Mouse (Mus musculus): Measurements from ENCODE around the gene Hnrnpul2. TPM values are rescaled to one million over a fixed set of nuclear protein-coding genes. Genes with fewer than 3 reads are reported as not detected.

The Hnrnpul2 gene
- total and polyA plus RNA-seq, 3 experiments: 17.8 to 81.6 (median 44.3) TPM

- H3K4me2 ChIP-seq (ENCODE audit: insufficient read depth, low read depth, poor library complexity, severe bottlenecking): peak within 1 kb of the TSS; percentile 92
- H3K9me3 ChIP-seq (replicated peaks; ENCODE audit: low read length): no peaks in the 10 kb centered on the region
- H3K9ac ChIP-seq (ENCODE audit: insufficient read depth, low read depth): peak within 1 kb of the TSS; percentile 95
- H3K36me3 ChIP-seq (replicated peaks in 1 of 2; ENCODE audit: control insufficient read depth in 1 of 2, insufficient read depth in 1 of 2, low read length in 1 of 2): peaks cover 21 to 36% of the 10 kb centered on the region in 2 experiments
- TF ChIP-seq ETS1 (conservative IDR thresholded peaks at IDR 0.05; ENCODE audit: low read depth, low read length) (no peak), USF1 (IDR thresholded peaks at IDR 0.05; ENCODE audit: low read depth, low read length) (peak; percentile 100), MAFK (IDR thresholded peaks at IDR 0.05; ENCODE audit: insufficient replicate concordance, low read length) (no peak), SIN3A (IDR thresholded peaks at IDR 0.05; ENCODE audit: low read length) (peak; percentile 99), NELFE (IDR thresholded peaks at IDR 0.05; ENCODE audit: low read depth, low read length) (peak; percentile 69; the same call in 1 of the 2 replicates), CHD2 (IDR thresholded peaks at IDR 0.05; ENCODE audit: low read length) (no peak), TBP (conservative IDR thresholded peaks at IDR 0.05; ENCODE audit: low read depth, low read length) (peak; percentile 58; the same call in 1 of the 2 replicates), USF2 (conservative IDR thresholded peaks at IDR 0.05; ENCODE audit: low read depth, low read length) (peak; percentile 98), ZKSCAN1 (IDR thresholded peaks at IDR 0.05; ENCODE audit: borderline replicate concordance, low read depth, low read length) (no peak), E2F4 (IDR thresholded peaks at IDR 0.05; ENCODE audit: insufficient replicate concordance, low read depth, low read length) (no peak), CTCF (conservative IDR thresholded peaks at IDR 0.05 in 1 of 2, IDR thresholded peaks at IDR 0.05 in 1 of 2; ENCODE audit: low read depth in 2 of 2, low read length in 2 of 2) (no peak), ZC3H11A (IDR thresholded peaks at IDR 0.05; ENCODE audit: low read depth, low read length) (no peak), IRF4 (IDR thresholded peaks at IDR 0.05; ENCODE audit: low read depth, low read length) (peak; percentile 72; the same call in 1 of the 2 replicates), GABPA (IDR thresholded peaks at IDR 0.05; ENCODE audit: insufficient replicate concordance, low read depth, low read length) (no peak; the same call in 1 of the 2 replicates), ELF1 (IDR thresholded peaks at IDR 0.05; ENCODE audit: low read depth, low read length) (peak; percentile 99), PAX5 (IDR thresholded peaks at IDR 0.05; ENCODE audit: low read length) (no peak), MAZ (IDR thresholded peaks at IDR 0.05; ENCODE audit: low read depth, low read length) (peak; percentile 96), MEF2A (IDR thresholded peaks at IDR 0.05; ENCODE audit: borderline replicate concordance, low read depth, low read length) (peak; percentile 36; the same call in 1 of the 2 replicates), SMC3 (IDR thresholded peaks at IDR 0.05; ENCODE audit: low read depth, low read length) (no peak), TCF12 (IDR thresholded peaks at IDR 0.05; ENCODE audit: low read depth, low read length) (peak; percentile 66; the same call in 1 of the 2 replicates), BHLHE40 (IDR thresholded peaks at IDR 0.05; ENCODE audit: low read depth, low read length) (peak; percentile 88), EP300 (IDR thresholded peaks at IDR 0.05; ENCODE audit: low read length) (no peak), CHD1 (IDR thresholded peaks at IDR 0.05; ENCODE audit: low read depth, low read length) (no peak), ZMIZ1 (IDR thresholded peaks at IDR 0.05; ENCODE audit: low read depth, low read length) (0 out of 2 replicates have a peak, but pooled peaks have one; percentile 22), MXI1 (IDR thresholded peaks at IDR 0.05; ENCODE audit: low read depth, low read length) (peak; percentile 83; the same call in 1 of the 2 replicates), HCFC1 (IDR thresholded peaks at IDR 0.05; ENCODE audit: low read depth, low read length) (peak; percentile 97), POLR2A (IDR thresholded peaks at IDR 0.05; ENCODE audit: low read depth, low read length) (peak; percentile 70), POLR2AphosphoS2 (IDR thresholded peaks at IDR 0.05; ENCODE audit: low read depth, low read length) (no peak), JUN (IDR thresholded peaks at IDR 0.05; ENCODE audit: insufficient read depth, low read depth, low read length) (no peak), MAX (IDR thresholded peaks at IDR 0.05; ENCODE audit: low read length) (peak; percentile 98), NRF1 (IDR thresholded peaks at IDR 0.05; ENCODE audit: low read depth, low read length) (no peak), JUND (conservative IDR thresholded peaks at IDR 0.05; ENCODE audit: low read depth, low read length) (no peak), UBTF (IDR thresholded peaks at IDR 0.05; ENCODE audit: low read depth, low read length) (no peak), ZNF384 (IDR thresholded peaks at IDR 0.05; ENCODE audit: low read depth, low read length) (no peak), RCOR1 (conservative IDR thresholded peaks at IDR 0.05; ENCODE audit: low read depth, low read length) (no peak), RAD21 (IDR thresholded peaks at IDR 0.05; ENCODE audit: low read depth, low read length) (no peak), MYC (IDR thresholded peaks at IDR 0.05; ENCODE audit: low read depth, low read length) (peak; percentile 48; the same call in 1 of the 2 replicates), KAT2A (IDR thresholded peaks at IDR 0.05; ENCODE audit: insufficient replicate concordance, low read length) (peak; percentile 92; the same call in 1 of the 2 replicates)
- H3K27ac ChIP-seq (ENCODE audit: insufficient read depth, low read depth): peak within 1 kb of the TSS; percentile 52
- DNase-seq (ENCODE audit: extremely low read depth): peak; percentile 98
- in situ Hi-C loops (cut with MboI; ENCODE audit: low pct_ligation_motif_present, low pct_unique_long_range_greater_than_20kb, low sequenced_read_pairs): no loop called here
- dilution Hi-C loops (cut with MboI; ENCODE audit: extremely low pct_ligation_motif_present, extremely low pct_unique_long_range_greater_than_20kb, low sequenced_read_pairs): no loop called here
- H3K27me3 ChIP-seq (replicated peaks): no peaks in the 10 kb centered on the region
- peaks cover 19% of the 10 kb centered on the region for H3K79me2 ChIP-seq (replicated peaks; ENCODE audit: control insufficient read depth, extremely low read depth, insufficient read depth, poor library complexity, severe bottlenecking)
- peaks cover 2 to 16% of the 10 kb centered on the region in 2 experiments; a peak in 2 of 4 replicates for H3K4me1 ChIP-seq (ENCODE audit: control insufficient read depth in 1 of 2, insufficient read depth in 2 of 2)
- H3K4me3 ChIP-seq (replicated peaks in 1 of 3; ENCODE audit: low read depth in 2 of 3, low read length in 2 of 3, poor library complexity in 1 of 3): peak within 1 kb of the TSS; percentile 84 to 97 (median 87)
Measured at GRCm38 (mm10) chr19:8871267-8872186, 51.7 kb downstream of the Hnrnpul2 start, which contains the start of gene Ubxn1. Gene Ubxn1 (plus strand): TSS chr19:8871496.

Data from CH12.LX (cell line).